Mouse (Mus musculus): ENCODE data around the gene Ccdc13.

DNA sequence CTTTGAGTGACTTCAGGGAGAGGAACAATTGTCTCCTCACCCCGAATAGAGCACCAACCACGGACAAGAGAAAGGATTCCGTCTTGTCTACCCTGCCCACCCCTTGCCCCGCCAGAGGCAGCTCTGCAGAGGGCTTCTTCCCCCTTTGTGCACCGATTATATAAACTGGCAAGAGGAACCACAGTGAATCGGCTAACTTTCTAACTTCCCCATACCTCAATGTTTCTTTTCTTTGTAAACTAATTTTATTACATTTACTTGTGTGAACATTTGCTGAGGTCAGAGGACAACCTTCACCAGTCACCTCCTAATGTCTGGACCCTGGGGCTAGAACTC, 18.9 kb upstream of the Ccdc13 start, which contains the start of gene Higd1a:
- no peak for TF ChIP-seq CTCF (IDR thresholded peaks at IDR 0.05; ENCODE audit: low read depth)
- no peak for TF ChIP-seq EP300 (IDR thresholded peaks at IDR 0.05; ENCODE audit: low read depth)
